Mouse (Mus musculus) right cerebral cortex, adult 18-20 months (tissue): ENCODE results near the gene Fbxl16.

Experiments
- DNase-seq: peaks from one replicate; pipeline ENCODE4 v3.0.0; 2022; ENCODE audit warnings: mixed read lengths

Fbxl16 gene

GRCm38 (mm10) chr17:25829558-25830017 is 20.7 kb downstream of the Fbxl16 start:
- DNase-seq: no peak

- DNase-seq: no peak
These were observed 21.4 kb downstream of the Fbxl16 start for GRCm38 (mm10) chr17:25830200-25830753.

GRCm38 (mm10) chr17:25830806-25831431 is 22.0 kb downstream of the Fbxl16 start:
- DNase-seq: no peak

GRCm38 (mm10) chr17:25831451-25832281 is 22.8 kb downstream of the Fbxl16 start:
- DNase-seq: no peak

GRCm38 (mm10) chr17:25832436-25833290 is 23.8 kb downstream of the Fbxl16 start:
- peak; percentile 99 for DNase-seq

GRCm38 (mm10) chr17:25833291-25833663 is 24.4 kb downstream of the Fbxl16 start, which contains the start of gene Stub1:
Gene Stub1, minus strand, starts transcription at chr17:25833404.
- peak; percentile 85 for DNase-seq

- DNase-seq: no peak
These were observed 25.2 kb downstream of the Fbxl16 start for GRCm38 (mm10) chr17:25833961-25834594.

GRCm38 (mm10) chr17:25834595-25835222 is 25.8 kb downstream of the Fbxl16 start:
- DNase-seq: no peak

- no peak for DNase-seq
These were observed 26.4 kb downstream of the Fbxl16 start for GRCm38 (mm10) chr17:25835301-25835700.

GRCm38 (mm10) chr17:25835816-25836215 is 26.9 kb downstream of the Fbxl16 start:
- no peak for DNase-seq

GRCm38 (mm10) chr17:25836397-25837075 is 27.7 kb downstream of the Fbxl16 start:
- DNase-seq: no peak

GRCm38 (mm10) chr17:25837076-25837410 is 28.2 kb downstream of the Fbxl16 start, which contains the start of gene Rhbdl1:
Gene Rhbdl1, minus strand, starts transcription at chr17:25837295.
- peak; percentile 90 for DNase-seq

- DNase-seq: no peak
These were observed 28.6 kb downstream of the Fbxl16 start for GRCm38 (mm10) chr17:25837533-25837932.

- DNase-seq: no peak
These were observed 30.0 kb downstream of the Fbxl16 start for GRCm38 (mm10) chr17:25838904-25839303.

- no peak for DNase-seq
These were observed 30.8 kb downstream of the Fbxl16 start for GRCm38 (mm10) chr17:25839455-25840235.

GRCm38 (mm10) chr17:25840519-25840918 is 31.6 kb downstream of the Fbxl16 start:
- DNase-seq: no peak

GRCm38 (mm10) chr17:25841117-25841880 is 32.4 kb downstream of the Fbxl16 start, which contains the start of gene Gm20683:
Gene Gm20683, minus strand, starts transcription at chr17:25841763.
- DNase-seq: no peak

- DNase-seq: no peak
These were observed 33.6 kb downstream of the Fbxl16 start for GRCm38 (mm10) chr17:25842509-25842908.

- DNase-seq: no peak
These were observed 34.2 kb downstream of the Fbxl16 start for GRCm38 (mm10) chr17:25843122-25843521.
